Mouse (Mus musculus) myocyte (in vitro differentiated cells): ENCODE results near the gene Ankrd39. TPM values are rescaled to one million over a fixed set of nuclear protein-coding genes. Genes with fewer than 3 reads are reported as not detected.

ENCODE experiments used
- H3K27me3 ChIP-seq: one replicate; pipeline ENCODE4 v1.6.1; 2011; ENCODE audit not compliant: control insufficient read depth, insufficient read depth, insufficient read length
- H3K36me3 ChIP-seq: one replicate; pipeline ENCODE4 v1.6.1; 2011; ENCODE audit not compliant: control insufficient read depth, insufficient read depth
- H3K4me2 ChIP-seq: one replicate; pipeline ENCODE4 v1.6.1; 2011; ENCODE audit warnings: low read depth, control low read depth
- H3K4me3 ChIP-seq: one replicate; pipeline ENCODE4 v1.5.1; 2011; ENCODE audit warnings: mild to moderate bottlenecking, control low read depth, moderate library complexity
- H3K79me2 ChIP-seq: one replicate; pipeline ENCODE4 v1.6.1; 2011; ENCODE audit not compliant: control insufficient read depth, insufficient read depth
- H3ac ChIP-seq: one replicate; pipeline ENCODE4 v1.6.1; 2011; ENCODE audit not compliant: control insufficient read depth, insufficient read length
- CEBPB ChIP-seq: IDR thresholded peaks from 2 replicates; pipeline ENCODE4 v1.6.1; 2011; ENCODE audit warnings: mild to moderate bottlenecking, moderate library complexity; ENCODE audit not compliant: poor library complexity, insufficient read depth, severe bottlenecking
- E2F4 ChIP-seq: IDR thresholded peaks from one replicate; pipeline ENCODE4 v1.6.1; 2011; ENCODE audit warnings: mild to moderate bottlenecking, control low read depth, moderate library complexity; ENCODE audit not compliant: insufficient read depth
- MAX ChIP-seq: IDR thresholded peaks from one replicate; pipeline ENCODE4 v1.6.1; 2011; ENCODE audit warnings: low read depth, mild to moderate bottlenecking, control low read depth
- MYOD1 ChIP-seq, 3 experiments: IDR thresholded peaks; one replicate each; pipeline ENCODE4 v1.6.1; 2011; ENCODE audit warnings: control low read depth in 2 of 3, low read depth in 2 of 3, mild to moderate bottlenecking in 2 of 3, moderate library complexity in 1 of 3; ENCODE audit not compliant: insufficient read length in 2 of 3, control insufficient read depth in 1 of 3
- MYOG ChIP-seq, 3 experiments: IDR thresholded peaks; one replicate each; pipeline ENCODE4 v1.6.1; 2011; ENCODE audit warnings: control low read depth in 2 of 3, low read depth in 2 of 3, mild to moderate bottlenecking in 2 of 3; ENCODE audit not compliant: insufficient read length in 2 of 3, control insufficient read depth in 1 of 3, insufficient read depth in 1 of 3
- POLR2A ChIP-seq: IDR thresholded peaks from one replicate; pipeline ENCODE4 v1.6.1; 2011; ENCODE audit warnings: low read depth, mild to moderate bottlenecking, control low read depth, moderate library complexity; ENCODE audit not compliant: insufficient read length
- POLR2AphosphoS2 ChIP-seq: IDR thresholded peaks from one replicate; pipeline ENCODE4 v1.6.1; 2011; ENCODE audit warnings: low read depth, control low read depth; ENCODE audit not compliant: insufficient read length
- REST ChIP-seq: IDR thresholded peaks from one replicate; pipeline ENCODE4 v1.6.1; 2011; ENCODE audit warnings: mild to moderate bottlenecking, control low read depth, moderate library complexity; ENCODE audit not compliant: insufficient read depth, insufficient read length
- SRF ChIP-seq: IDR thresholded peaks from one replicate; pipeline ENCODE4 v1.6.1; 2011; ENCODE audit warnings: low read depth; ENCODE audit not compliant: control insufficient read depth, insufficient read length
- TCF12 ChIP-seq: IDR thresholded peaks from one replicate; pipeline ENCODE4 v1.6.1; 2011; ENCODE audit warnings: mild to moderate bottlenecking, control low read depth; ENCODE audit not compliant: poor library complexity, insufficient read depth, severe bottlenecking
- TCF3 ChIP-seq: IDR thresholded peaks from one replicate; pipeline ENCODE4 v1.6.1; 2011; ENCODE audit warnings: low read depth, control low read depth; ENCODE audit not compliant: insufficient read length
- USF1 ChIP-seq: IDR thresholded peaks from one replicate; pipeline ENCODE4 v1.6.1; 2011; ENCODE audit warnings: low read depth, mild to moderate bottlenecking, control low read depth, moderate library complexity
- polyA plus RNA-seq: library from polyadenylated mRNA; unstranded; fragments of >200 nt; fragmentation: generic; extraction: Trizol; gene quantifications from one replicate; pipeline ENCODE4 v1.2.1, GENCODE M21; 2012; ENCODE audit warnings: missing spikeins

Ankrd39 gene
- polyA plus RNA-seq, 1 experiment = 17.9 TPM

DNA sequence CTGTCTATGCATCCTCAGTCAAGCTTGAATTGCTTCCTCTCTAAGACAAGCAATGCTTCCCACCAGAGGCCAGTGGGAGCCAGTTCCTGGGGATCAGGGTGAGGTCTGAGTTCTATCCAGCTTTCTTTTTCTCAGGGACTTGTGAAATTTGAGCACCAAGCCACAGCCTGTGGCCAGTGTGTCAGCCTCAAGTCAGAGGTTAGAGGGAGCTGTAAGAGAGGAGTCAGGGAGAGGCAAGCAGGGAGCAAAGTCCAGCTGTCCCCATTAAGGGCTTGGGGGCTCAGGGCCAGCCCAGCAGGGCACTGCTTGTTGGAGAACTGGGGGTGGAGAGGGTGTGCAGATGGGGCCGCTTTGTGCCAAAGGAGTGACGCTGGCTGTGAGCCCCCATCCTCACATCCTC lies 16.0 kb upstream of the Ankrd39 start:
- H3ac ChIP-seq = no peak overlapping the region
- TF ChIP-seq POLR2A (no peak), TCF12 (peak; percentile 42), TCF3 (peak; percentile 0), MYOD1 (IDR thresholded peaks at IDR 0.05; ENCODE audit: control insufficient read depth in 1 of 3, insufficient read length in 2 of 3, low read depth in 2 of 3) (peak in 2 of 3 experiments; percentile 84 to 92), E2F4 (no peak), SRF (no peak), POLR2AphosphoS2 (no peak), CEBPB (0 out of 2 replicates have a peak, but pooled peaks have one; percentile 9), MYOG (IDR thresholded peaks at IDR 0.05; ENCODE audit: control insufficient read depth in 1 of 3, insufficient read depth in 1 of 3, insufficient read length in 2 of 3, low read depth in 2 of 3) (peak; percentile 64 to 93 (median 67))
- peak overlapping the region; percentile 98 for H3K4me2 ChIP-seq
- H3K36me3 ChIP-seq = no peaks in the 10 kb centered on the region
- H3K4me3 ChIP-seq = no peak overlapping the region
- H3K79me2 ChIP-seq = no peaks in the 10 kb centered on the region
- no peaks in the 10 kb centered on the region for H3K27me3 ChIP-seq

DNA sequence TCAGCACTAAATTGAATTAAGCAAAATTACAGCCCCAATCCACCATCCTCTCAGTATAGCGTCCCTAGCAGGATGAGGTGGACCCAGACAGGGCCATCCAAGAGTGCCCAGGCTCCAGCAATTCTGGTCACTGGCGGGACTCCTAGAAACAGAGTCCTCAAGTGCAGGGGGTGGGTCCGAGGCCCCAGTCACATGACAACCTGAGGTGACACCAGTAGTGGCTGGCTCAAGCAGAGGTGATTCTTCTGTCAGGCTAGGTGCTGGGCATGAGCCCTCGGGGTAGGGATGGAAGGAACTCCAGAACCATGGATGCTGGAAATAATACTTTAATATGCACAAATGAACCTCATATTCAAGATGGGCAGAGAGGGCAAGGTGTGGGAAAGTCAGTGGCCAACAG lies 15.1 kb upstream of the Ankrd39 start:
- no peak overlapping the region for H3K4me3 ChIP-seq
- H3K4me2 ChIP-seq = peak overlapping the region; percentile 98
- H3K79me2 ChIP-seq = peaks cover under 1% of the 10 kb centered on the region
- TF ChIP-seq TCF12 (no peak), USF1 (peak; percentile 7)
- H3K27me3 ChIP-seq = no peaks in the 10 kb centered on the region
- H3K36me3 ChIP-seq = no peaks in the 10 kb centered on the region
- H3ac ChIP-seq = no peak overlapping the region

DNA sequence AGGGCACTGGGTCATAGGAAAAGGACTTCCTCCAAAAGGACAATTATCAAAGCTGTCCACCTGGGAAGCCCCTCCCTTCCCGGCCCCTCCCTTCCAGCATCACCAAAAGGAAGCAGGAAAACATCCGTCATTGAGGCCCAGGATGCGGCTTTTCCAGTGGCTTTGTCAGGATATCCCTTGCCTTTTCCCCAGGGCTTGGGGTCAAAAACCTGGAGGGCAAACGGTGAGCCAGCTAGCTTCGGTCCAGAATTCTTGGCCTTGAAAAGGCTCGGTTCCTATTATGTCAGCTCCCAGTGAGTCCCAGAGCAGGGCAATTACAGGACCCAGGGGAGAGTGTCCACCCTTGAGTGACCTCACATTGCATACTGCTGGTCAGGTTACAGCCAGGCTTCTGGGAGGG lies 13.7 kb upstream of the Ankrd39 start:
- no peaks in the 10 kb centered on the region for H3K27me3 ChIP-seq
- no peak overlapping the region for H3K4me3 ChIP-seq
- TF ChIP-seq E2F4 (no peak), POLR2A (no peak), USF1 (no peak), POLR2AphosphoS2 (no peak), TCF3 (no peak), CEBPB (no peak), REST (no peak), MYOD1 (IDR thresholded peaks at IDR 0.05; ENCODE audit: control insufficient read depth in 1 of 3, insufficient read length in 2 of 3, low read depth in 2 of 3) (peak in 1 of 3 experiments; percentile 15)
- H3ac ChIP-seq = no peak overlapping the region
- no peaks in the 10 kb centered on the region for H3K36me3 ChIP-seq
- H3K4me2 ChIP-seq = peak overlapping the region; percentile 98
- peaks cover 15% of the 10 kb centered on the region for H3K79me2 ChIP-seq

DNA sequence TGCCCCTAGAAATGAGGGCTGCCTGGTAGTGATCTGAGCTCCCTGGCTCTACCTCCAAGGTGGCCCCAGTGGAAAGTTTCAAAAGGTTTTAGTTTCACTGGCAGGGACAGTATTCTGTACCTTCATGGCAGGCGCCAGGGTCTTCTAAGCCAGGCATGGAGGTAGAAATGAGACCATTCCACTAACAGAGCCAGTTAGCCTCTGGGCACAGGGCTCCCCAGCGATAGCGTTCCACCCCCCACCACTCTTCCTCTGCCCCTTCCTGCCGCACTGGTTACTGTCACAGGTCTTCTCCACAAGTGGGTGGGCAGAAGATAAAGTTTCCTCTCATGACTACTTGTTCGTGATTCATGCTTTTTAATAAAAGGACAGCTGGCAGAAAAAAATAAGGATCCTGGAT lies 12.6 kb upstream of the Ankrd39 start:
- H3K36me3 ChIP-seq = peaks cover 4% of the 10 kb centered on the region
- TF ChIP-seq SRF (no peak), POLR2A (peak; percentile 63), MYOG (IDR thresholded peaks at IDR 0.05; ENCODE audit: control insufficient read depth in 1 of 3, insufficient read depth in 1 of 3, insufficient read length in 2 of 3, low read depth in 2 of 3) (peak in 1 of 3 experiments; percentile 2), POLR2AphosphoS2 (peak; percentile 63), CEBPB (no peak), MAX (no peak), REST (no peak), TCF12 (no peak), USF1 (no peak), MYOD1 (IDR thresholded peaks at IDR 0.05; ENCODE audit: control insufficient read depth in 1 of 3, insufficient read length in 2 of 3, low read depth in 2 of 3) (peak in 1 of 3 experiments; percentile 50), E2F4 (no peak), TCF3 (no peak)
- H3K27me3 ChIP-seq = no peaks in the 10 kb centered on the region
- peaks cover 25% of the 10 kb centered on the region for H3K79me2 ChIP-seq
- H3ac ChIP-seq = no peak overlapping the region
- H3K4me3 ChIP-seq = peak overlapping the region; percentile 99
- H3K4me2 ChIP-seq = peak overlapping the region; percentile 98

DNA sequence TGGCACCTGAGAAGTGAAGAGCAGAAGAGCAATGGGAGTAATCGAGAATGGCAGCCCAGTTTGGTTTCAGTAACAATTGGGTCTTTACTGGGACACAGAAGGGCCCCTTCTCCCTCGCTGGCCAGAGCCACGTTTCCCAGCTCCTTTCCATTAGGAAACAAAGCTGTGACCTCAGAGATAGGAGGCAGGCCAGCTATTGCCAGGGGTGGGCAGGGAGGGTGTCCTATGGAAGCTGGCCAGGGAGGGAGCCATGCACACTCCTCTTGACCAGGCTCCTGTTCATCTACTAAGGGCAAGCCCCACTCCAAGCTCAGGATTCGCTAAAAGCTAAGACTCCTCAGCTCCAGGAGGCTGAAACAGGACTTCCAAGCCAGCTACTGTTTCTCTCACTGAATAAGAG lies 12.0 kb upstream of the Ankrd39 start:
- no peak for TF ChIP-seq MYOD1 (IDR thresholded peaks at IDR 0.05; ENCODE audit: control insufficient read depth in 1 of 3, insufficient read length in 2 of 3, low read depth in 2 of 3)
- TF ChIP-seq TCF12 = no peak
- no peak for TF ChIP-seq USF1
- H3K4me3 ChIP-seq = peak overlapping the region; percentile 99
- no peak overlapping the region for H3ac ChIP-seq
- peaks cover 32% of the 10 kb centered on the region for H3K79me2 ChIP-seq
- peaks cover 6% of the 10 kb centered on the region for H3K36me3 ChIP-seq
- peak overlapping the region; percentile 98 for H3K4me2 ChIP-seq
- no peaks in the 10 kb centered on the region for H3K27me3 ChIP-seq
